Mouse (Mus musculus): ENCODE results near the gene Rnase4. TPM values are rescaled to one million over a fixed set of nuclear protein-coding genes. Genes with fewer than 3 reads are reported as not detected.
A peak's percentile ranks its signal among the peaks of the same experiment; 100 is the strongest.

The Rnase4 gene
- polyA plus RNA-seq (2014; fragmentation: Nextera tagmentation; extraction: Ambion mirVana) = 17.0 and 18.2 TPM in 2 replicates

DNA sequence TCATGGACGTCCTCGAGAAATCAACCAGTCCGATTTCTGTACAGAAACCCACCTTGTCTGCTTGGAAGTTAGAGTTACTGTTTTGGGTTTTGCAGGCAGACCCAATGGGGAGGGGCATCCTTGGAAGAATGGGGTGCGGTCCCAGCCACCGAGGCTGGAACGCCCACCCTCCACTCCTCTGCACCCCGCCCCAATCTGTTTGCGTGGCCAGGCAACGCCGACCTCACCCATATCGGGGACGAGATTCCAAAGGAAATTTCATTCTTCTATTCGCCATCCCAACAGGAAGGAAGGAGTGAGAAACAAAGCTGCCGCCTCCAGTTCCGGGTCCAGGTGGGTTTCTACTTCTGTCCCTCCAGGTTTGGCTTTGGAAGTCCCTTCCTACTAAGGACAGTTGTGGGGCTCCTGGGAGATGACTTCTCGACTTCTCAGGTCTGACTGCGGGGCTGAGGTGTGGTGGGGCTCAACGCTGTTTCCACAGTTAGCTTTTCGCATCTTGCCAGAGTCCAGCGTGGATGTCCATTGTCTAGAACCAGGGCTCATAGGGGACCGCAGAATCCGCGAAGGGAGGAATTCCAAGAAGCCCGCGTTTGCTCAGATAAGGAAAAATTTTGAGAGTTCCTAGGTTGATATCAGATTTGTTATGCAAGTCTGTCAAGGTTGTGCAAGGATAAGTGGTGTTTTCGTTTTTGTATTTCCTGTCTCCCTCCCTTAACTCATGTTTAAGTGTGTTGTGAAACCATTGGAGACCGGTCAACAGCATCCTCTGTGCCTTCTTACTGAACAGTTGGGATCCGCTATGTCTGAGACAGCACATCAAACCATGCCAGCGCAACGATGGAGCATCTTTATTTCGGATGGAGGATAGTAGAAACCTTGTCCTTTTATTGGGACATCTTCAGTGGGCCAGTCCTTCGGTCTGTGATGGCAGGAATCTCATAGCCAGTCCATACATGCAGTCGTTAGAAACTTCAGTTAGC lies at the start of gene Rnase4, which contains the start of gene Ang:
Rnase4 (plus strand) TSS at position 157 of the 980 bp plus-strand sequence.
Ang (plus strand) TSS at position 230 of the 980 bp plus-strand sequence.
- ATAC-seq (ENCODE audit: low FRiP score) = peak; percentile 32; the same call in 1 of the 2 replicates
- Histone ChIP-seq H3K9me3 (ENCODE audit: control insufficient read depth, low read length) (no peaks in the 10 kb centered on the region), H3K9ac (peak within 1 kb of the TSS; percentile 57), H3K27me3 (ENCODE audit: control insufficient read depth, insufficient read depth, low read length) (no peaks in the 10 kb centered on the region), H3K4me2 (replicated peaks) (peak within 1 kb of the TSS; percentile 80), H3K27ac (peak within 1 kb of the TSS; percentile 58), H3K4me1 (replicated peaks; ENCODE audit: control insufficient read depth, insufficient read depth, low read length) (no peaks in the 10 kb centered on the region; the same call in none of the 2 replicates), H3K4me3 (replicated peaks; ENCODE audit: low read length) (peak within 1 kb of the TSS; percentile 56), H3K36me3 (replicated peaks; ENCODE audit: control insufficient read depth, insufficient read depth) (no peaks in the 10 kb centered on the region)
- 7% methylated on average over 33 of the region's 33 CpGs for WGBS
- DNase-seq (ENCODE audit: low spot score) = peak; percentile 61

DNA sequence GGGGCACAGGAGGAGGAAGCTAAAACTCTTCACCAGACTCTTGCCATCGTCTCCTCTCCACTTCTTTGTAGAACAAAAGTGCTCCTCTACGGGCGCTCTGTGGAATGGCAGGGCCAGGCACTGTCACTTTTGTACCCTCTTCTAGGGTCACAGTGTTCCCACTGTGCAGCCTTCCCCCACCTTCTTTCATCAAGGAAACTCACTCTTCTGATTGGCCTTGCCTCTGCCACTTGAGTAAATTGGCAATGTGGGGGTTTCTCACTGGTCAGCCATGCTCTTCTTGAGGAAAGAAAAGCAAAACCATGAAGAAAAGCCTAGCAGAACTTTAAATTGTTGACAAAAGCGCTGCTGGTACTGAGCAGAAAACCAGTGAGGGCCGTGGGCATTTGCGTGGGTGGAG lies 49.1 kb upstream of the Rnase4 start, which contains the start of gene Rnase9:
Rnase9 (minus strand) TSS at position 101 of the 400 bp plus-strand sequence.
- 66% methylated on average over 6 of the region's 6 CpGs for WGBS
- Histone ChIP-seq H3K9me3 (ENCODE audit: control insufficient read depth, low read length) (no peaks in the 10 kb centered on the region), H3K27me3 (ENCODE audit: control insufficient read depth, insufficient read depth, low read length) (no peaks in the 10 kb centered on the region), H3K36me3 (replicated peaks; ENCODE audit: control insufficient read depth, insufficient read depth) (no peaks in the 10 kb centered on the region), H3K4me3 (replicated peaks; ENCODE audit: low read length) (no peak within 1 kb of the TSS), H3K27ac (no peak within 1 kb of the TSS), H3K4me2 (replicated peaks) (no peak within 1 kb of the TSS), H3K4me1 (replicated peaks; ENCODE audit: control insufficient read depth, insufficient read depth, low read length) (no peaks in the 10 kb centered on the region), H3K9ac (no peak within 1 kb of the TSS)
- ATAC-seq (ENCODE audit: low FRiP score) (no peak), DNase-seq (ENCODE audit: low spot score) (no peak)

DNA sequence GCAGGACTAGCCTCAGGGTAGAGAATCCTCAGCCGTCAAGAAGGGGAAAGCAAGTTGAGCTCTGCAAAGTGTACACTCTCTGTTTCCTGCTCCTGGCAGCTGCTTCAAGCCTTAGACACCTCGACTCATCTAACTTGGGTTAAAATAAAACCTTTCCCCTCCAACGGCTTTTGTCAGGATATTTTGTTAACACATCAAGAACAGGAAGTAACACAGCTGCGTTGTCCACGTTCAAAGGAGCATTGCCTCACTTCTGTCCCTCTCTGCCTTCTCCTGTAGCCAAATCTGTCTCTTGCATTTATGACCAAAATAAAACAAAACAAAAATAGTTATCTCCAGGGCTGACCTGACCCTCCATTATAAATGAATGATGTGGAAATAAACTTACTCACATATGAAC lies 43.0 kb upstream of the Rnase4 start:
- Histone ChIP-seq H3K4me2 (replicated peaks) (no peak overlapping the region), H3K9me3 (ENCODE audit: control insufficient read depth, low read length) (no peaks in the 10 kb centered on the region), H3K9ac (no peak overlapping the region), H3K27me3 (ENCODE audit: control insufficient read depth, insufficient read depth, low read length) (no peaks in the 10 kb centered on the region), H3K27ac (no peak overlapping the region), H3K4me1 (replicated peaks; ENCODE audit: control insufficient read depth, insufficient read depth, low read length) (no peaks in the 10 kb centered on the region), H3K4me3 (replicated peaks; ENCODE audit: low read length) (no peak overlapping the region), H3K36me3 (replicated peaks; ENCODE audit: control insufficient read depth, insufficient read depth) (no peaks in the 10 kb centered on the region)
- ATAC-seq (ENCODE audit: low FRiP score) = no peak
- no peak for DNase-seq (ENCODE audit: low spot score)
- 82% methylated on average over 5 of the region's 5 CpGs for WGBS

DNA sequence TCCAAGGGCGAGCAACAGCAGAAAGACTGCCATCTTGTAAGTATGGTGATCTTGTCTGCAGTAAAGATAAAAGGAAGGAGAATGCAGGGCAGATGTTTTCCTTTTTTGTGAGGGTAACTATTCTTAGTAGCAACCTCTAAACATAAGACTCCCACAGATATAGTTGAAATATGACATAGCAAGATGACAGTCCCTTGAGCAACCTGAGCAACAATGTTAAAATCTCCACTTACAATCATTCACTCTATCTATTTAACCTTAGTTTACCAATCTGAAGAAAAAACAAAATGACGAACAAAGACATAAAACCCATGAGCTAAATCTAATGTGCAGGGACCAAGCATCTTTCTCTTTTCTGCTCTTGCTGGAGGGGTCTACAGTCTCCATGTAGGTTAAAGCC lies 40.8 kb upstream of the Rnase4 start, which contains the start of gene Rnase11:
Rnase11 (minus strand) TSS at position 101 of the 400 bp plus-strand sequence.
- 95% methylated on average over 2 of the region's 2 CpGs for WGBS
- no peak for ATAC-seq (ENCODE audit: low FRiP score)

DNA sequence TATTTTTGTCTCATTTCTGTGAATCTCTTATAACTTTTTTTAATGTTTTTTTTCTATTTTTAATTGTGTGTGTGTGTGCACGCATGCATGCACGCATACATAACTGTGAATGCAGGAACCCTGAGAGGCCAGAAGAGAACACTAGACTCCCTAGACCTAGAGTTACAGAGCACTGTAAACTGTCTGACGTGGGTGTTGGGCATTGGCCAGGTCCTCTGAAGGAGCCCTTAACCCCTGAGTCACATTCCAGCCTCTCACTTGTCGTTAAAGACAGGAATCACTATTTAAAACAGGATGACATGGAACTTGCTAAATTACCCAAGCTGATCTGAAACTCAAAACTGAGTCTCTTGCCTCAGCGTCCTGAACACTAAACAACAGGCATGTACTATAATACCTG lies 38.9 kb upstream of the Rnase4 start:
- no peak overlapping the region for H3K27ac ChIP-seq
- H3K9me3 ChIP-seq (ENCODE audit: control insufficient read depth, low read length) = no peaks in the 10 kb centered on the region
- DNase-seq (ENCODE audit: low spot score) (no peak), ATAC-seq (ENCODE audit: low FRiP score) (no peak)
- H3K27me3 ChIP-seq (ENCODE audit: control insufficient read depth, insufficient read depth, low read length) = no peaks in the 10 kb centered on the region
- WGBS = 69% methylated on average over 5 of the region's 5 CpGs
- no peak overlapping the region for H3K4me3 ChIP-seq (replicated peaks; ENCODE audit: low read length)
- no peaks in the 10 kb centered on the region for H3K36me3 ChIP-seq (replicated peaks; ENCODE audit: control insufficient read depth, insufficient read depth)
- H3K9ac ChIP-seq = no peak overlapping the region
- H3K4me2 ChIP-seq (replicated peaks) = no peak overlapping the region
- H3K4me1 ChIP-seq (replicated peaks; ENCODE audit: control insufficient read depth, insufficient read depth, low read length) = no peaks in the 10 kb centered on the region

More for the DNA sequence above, 40.8 kb upstream of the Rnase4 start, which contains the start of gene Rnase11:
- DNase-seq (ENCODE audit: low spot score) = no peak
- Histone ChIP-seq H3K4me3 (replicated peaks; ENCODE audit: low read length) (no peak within 1 kb of the TSS), H3K4me2 (replicated peaks) (no peak within 1 kb of the TSS), H3K36me3 (replicated peaks; ENCODE audit: control insufficient read depth, insufficient read depth) (no peaks in the 10 kb centered on the region), H3K27me3 (ENCODE audit: control insufficient read depth, insufficient read depth, low read length) (no peaks in the 10 kb centered on the region), H3K9ac (no peak within 1 kb of the TSS), H3K27ac (no peak within 1 kb of the TSS), H3K4me1 (replicated peaks; ENCODE audit: control insufficient read depth, insufficient read depth, low read length) (no peaks in the 10 kb centered on the region), H3K9me3 (ENCODE audit: control insufficient read depth, low read length) (no peaks in the 10 kb centered on the region)

DNA sequence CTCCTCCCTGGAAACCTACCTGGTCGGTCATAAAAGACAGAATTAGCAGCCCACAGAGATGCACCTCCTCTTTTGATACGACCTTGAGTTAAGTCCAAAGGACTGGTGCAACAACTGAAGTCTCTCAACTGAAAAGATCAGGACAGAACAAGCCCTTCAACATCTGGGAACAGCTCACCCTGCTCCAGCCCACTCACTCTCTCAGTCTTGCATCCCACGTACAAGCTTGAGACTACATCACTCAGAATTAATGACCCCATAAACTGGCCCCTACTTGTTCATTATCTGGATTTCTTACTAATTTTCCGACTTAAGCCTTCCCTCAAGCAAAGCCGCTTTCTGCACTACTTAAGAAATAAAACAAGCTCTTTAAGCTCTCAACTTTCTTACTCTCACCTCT lies 37.7 kb upstream of the Rnase4 start:
- H3K36me3 ChIP-seq (replicated peaks; ENCODE audit: control insufficient read depth, insufficient read depth) = no peaks in the 10 kb centered on the region
- no peak for ATAC-seq (ENCODE audit: low FRiP score)
- no peak overlapping the region for H3K4me3 ChIP-seq (replicated peaks; ENCODE audit: low read length)
- no peak overlapping the region for H3K9ac ChIP-seq
- no peak overlapping the region for H3K27ac ChIP-seq
- no peaks in the 10 kb centered on the region for H3K4me1 ChIP-seq (replicated peaks; ENCODE audit: control insufficient read depth, insufficient read depth, low read length)
- no peaks in the 10 kb centered on the region for H3K9me3 ChIP-seq (ENCODE audit: control insufficient read depth, low read length)
- DNase-seq (ENCODE audit: low spot score) = no peak
- H3K27me3 ChIP-seq (ENCODE audit: control insufficient read depth, insufficient read depth, low read length) = no peaks in the 10 kb centered on the region
- H3K4me2 ChIP-seq (replicated peaks) = no peak overlapping the region
- WGBS = 76% methylated on average over 5 of the region's 5 CpGs

DNA sequence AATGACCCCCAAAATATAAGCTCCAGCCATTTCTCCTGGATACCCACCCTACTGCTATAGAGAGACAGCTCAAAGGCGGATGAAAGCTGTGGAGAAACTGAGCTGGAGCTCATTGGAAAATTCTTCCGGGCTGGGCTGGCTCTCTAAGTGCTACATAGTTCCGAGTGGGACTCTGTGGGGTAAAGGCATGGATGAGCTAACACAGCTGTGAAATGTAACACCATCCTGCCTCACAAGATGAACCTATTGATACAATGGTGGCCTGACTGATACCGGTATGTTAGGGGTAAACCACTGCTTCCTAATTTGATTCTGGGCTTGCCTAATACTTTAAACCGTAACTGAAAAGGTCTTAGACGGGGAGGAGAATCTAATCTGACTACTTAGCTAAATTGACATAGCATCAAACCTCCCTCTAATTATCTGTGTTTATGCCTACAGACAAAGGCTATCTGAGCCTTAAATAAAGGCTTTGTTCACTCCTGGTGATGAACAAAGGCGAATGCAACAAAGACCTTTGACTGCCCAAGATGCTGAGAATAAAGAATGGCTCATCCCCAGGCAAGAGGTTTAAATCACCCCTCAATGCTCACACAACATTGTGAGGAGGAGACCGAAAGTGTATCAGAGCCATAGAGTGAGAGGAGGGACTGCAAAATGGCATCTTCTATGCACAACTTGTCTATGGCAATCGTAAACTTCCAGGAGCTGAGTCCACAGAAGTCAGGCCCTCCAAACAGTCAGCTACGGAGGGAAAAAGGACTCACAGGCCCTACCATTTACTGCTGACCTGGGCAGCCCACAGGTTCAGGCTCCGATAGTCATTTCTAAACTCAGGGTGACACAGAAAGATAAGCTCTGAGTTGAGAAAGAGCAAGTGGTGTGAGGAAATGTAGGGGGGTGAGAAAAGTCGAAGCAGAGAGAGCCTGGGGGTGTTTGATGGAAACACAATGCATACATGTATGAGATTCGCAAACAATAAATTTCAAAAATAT lies 36.3 kb upstream of the Rnase4 start:
- WGBS = 31% methylated on average over 13 of the region's 13 CpGs
- no peak overlapping the region for H3K4me2 ChIP-seq (replicated peaks)
- no peak for ATAC-seq (ENCODE audit: low FRiP score)

DNA sequence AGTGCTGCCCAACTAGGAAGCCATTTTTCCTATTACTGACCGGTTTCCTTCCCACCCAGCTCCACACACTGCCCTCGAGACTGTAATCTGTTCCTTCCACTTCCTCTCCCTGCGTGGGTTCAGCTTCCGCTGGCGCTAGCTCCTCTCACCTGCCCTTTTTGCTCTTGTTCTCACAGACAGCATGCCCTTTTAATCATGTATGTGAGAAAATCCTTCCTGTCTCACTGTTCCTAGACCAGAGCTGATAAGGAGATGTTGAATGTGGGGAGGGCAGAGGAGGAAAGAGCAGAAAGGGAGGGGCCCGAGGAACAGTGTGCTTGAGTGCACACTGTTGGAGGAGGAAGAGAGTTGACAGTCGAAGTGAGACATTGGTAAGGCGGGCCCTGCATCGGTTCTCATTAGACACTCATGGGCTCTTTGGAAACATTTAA lies 33.5 kb upstream of the Rnase4 start, which contains the start of gene Rnase12:
Rnase12 (minus strand) TSS at position 261 of the 431 bp plus-strand sequence.
- no peaks in the 10 kb centered on the region for H3K9me3 ChIP-seq (ENCODE audit: control insufficient read depth, low read length)
- H3K4me1 ChIP-seq (replicated peaks; ENCODE audit: control insufficient read depth, insufficient read depth, low read length) = no peaks in the 10 kb centered on the region
- no peak for DNase-seq (ENCODE audit: low spot score)
- WGBS = 76% methylated on average over 9 of the region's 9 CpGs
- H3K27me3 ChIP-seq (ENCODE audit: control insufficient read depth, insufficient read depth, low read length) = no peaks in the 10 kb centered on the region
- no peak within 1 kb of the TSS for H3K9ac ChIP-seq
- no peak within 1 kb of the TSS for H3K27ac ChIP-seq
- H3K4me3 ChIP-seq (replicated peaks; ENCODE audit: low read length) = no peak within 1 kb of the TSS
- H3K36me3 ChIP-seq (replicated peaks; ENCODE audit: control insufficient read depth, insufficient read depth) = no peaks in the 10 kb centered on the region
- no peak within 1 kb of the TSS for H3K4me2 ChIP-seq (replicated peaks)
- no peak for ATAC-seq (ENCODE audit: low FRiP score)

More for the DNA sequence above, 36.3 kb upstream of the Rnase4 start:
- DNase-seq (ENCODE audit: low spot score) = no peak
- H3K4me1 ChIP-seq (replicated peaks; ENCODE audit: control insufficient read depth, insufficient read depth, low read length) = no peaks in the 10 kb centered on the region
- H3K36me3 ChIP-seq (replicated peaks; ENCODE audit: control insufficient read depth, insufficient read depth) = no peaks in the 10 kb centered on the region
- no peak overlapping the region for H3K4me3 ChIP-seq (replicated peaks; ENCODE audit: low read length)
- no peak overlapping the region for H3K27ac ChIP-seq
- no peaks in the 10 kb centered on the region for H3K27me3 ChIP-seq (ENCODE audit: control insufficient read depth, insufficient read depth, low read length)
- H3K9me3 ChIP-seq (ENCODE audit: control insufficient read depth, low read length) = no peaks in the 10 kb centered on the region
- no peak overlapping the region for H3K9ac ChIP-seq

Measured in hindbrain, embryonic 14.5 days (tissue).